8 mouse cellular contexts compared by ENCODE assay signal in the genomic region with DNA sequence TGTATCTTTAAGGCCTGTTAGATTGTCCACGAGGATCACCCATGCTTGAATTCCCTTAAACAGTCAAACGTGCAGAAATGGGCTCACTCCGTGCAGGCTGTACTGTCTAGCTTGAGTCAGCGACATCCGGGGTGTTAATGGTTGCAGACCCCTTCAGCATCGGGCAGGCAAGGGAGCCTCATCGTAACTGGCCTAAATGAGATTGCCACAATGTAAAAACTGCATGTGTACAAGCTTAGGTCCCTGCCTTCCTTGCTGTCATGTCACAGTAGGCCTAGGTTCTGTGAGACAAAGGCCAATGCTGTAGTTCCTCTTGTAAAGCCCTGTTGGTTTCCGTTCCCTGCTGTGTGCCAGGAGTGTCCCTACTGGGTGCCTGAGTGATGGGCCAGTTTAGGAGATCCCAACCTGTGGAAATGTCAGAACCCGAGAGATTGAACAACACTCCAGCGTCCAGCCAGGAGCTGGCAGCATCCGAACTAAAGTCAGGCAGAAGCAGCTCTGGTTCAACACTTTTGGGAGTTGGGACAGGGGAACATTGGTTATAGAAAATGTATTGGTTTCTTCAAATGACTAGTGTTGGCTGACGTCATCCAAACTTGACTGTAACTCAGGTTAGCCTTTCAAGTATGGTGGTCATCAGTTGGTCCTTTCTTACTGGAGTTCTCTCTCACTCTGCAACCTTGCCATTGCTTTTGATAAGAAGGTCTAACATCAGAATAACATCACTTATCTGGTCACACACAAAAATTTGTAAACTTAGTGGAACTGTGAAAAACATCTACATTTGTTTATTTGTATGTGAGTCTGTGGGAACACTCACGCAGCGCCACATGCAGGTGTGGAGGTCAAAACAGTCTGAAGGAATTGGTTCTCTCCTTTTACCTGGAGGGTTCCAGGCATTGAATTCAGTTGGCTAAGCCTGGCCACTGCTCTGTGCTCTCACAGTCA. TPM values are rescaled to one million over a fixed set of nuclear protein-coding genes. Genes with fewer than 3 reads are reported as not detected.
DNase-seq lines count a peak whose midpoint lies in the region; ATAC-seq lines count a peak whose summit lies in the region.

No protein-coding gene starts in this region.

- peak; percentile 58 for DNase-seq in layer of hippocampus, adult 11-12 months (ENCODE audit: low spot score)
- no peak for DNase-seq in layer of hippocampus, adult 18-20 months (ENCODE audit: low spot score in 2 of 2)
- DNase-seq in kidney, postnatal 36 days = peak; percentile 30 to 37
- no peak for DNase-seq in left cerebral cortex, postnatal 4 days

- H3K9me3 ChIP-seq in forebrain, embryonic 15.5 days = no peaks in the 10 kb centered on the region
- no peaks in the 10 kb centered on the region for H3K9me3 ChIP-seq in stomach, embryonic 14.5 days (ENCODE audit: control insufficient read depth, low read depth, low read length)

- WGBS in forebrain, embryonic 15.5 days = 24% methylated on average over 14 of the region's 14 CpGs
- WGBS in stomach, embryonic 14.5 days = 28% methylated on average over 14 of the region's 14 CpGs

- H3K9ac ChIP-seq in forebrain, embryonic 15.5 days (replicated peaks) = peak overlapping the region; percentile 97
- peak overlapping the region; percentile 74 for H3K9ac ChIP-seq in stomach, embryonic 14.5 days (replicated peaks; ENCODE audit: low read depth, low read length)

- peak overlapping the region; percentile 82 for H3K4me2 ChIP-seq in forebrain, embryonic 15.5 days (replicated peaks)
- H3K4me2 ChIP-seq in stomach, embryonic 14.5 days (replicated peaks; ENCODE audit: low read depth, low read length) = peak overlapping the region; percentile 78

- intact Hi-C loops in left cerebral cortex, postnatal 4 days (cut with DNase I) = loop anchor here (10.0 kb wide), 1 partner anchor 94 kb away; the partner anchor contains the start of gene Trim47

- H3K27ac ChIP-seq in forebrain, embryonic 15.5 days (replicated peaks) = peak overlapping the region; percentile 100
- peak overlapping the region; percentile 99 for H3K27ac ChIP-seq in stomach, embryonic 14.5 days (ENCODE audit: low read length)

- H3K4me3 ChIP-seq in forebrain, embryonic 15.5 days = peak overlapping the region; percentile 85
- H3K4me3 ChIP-seq in stomach, embryonic 14.5 days (ENCODE audit: low read depth, low read length) = peak overlapping the region; percentile 46

- no peaks in the 10 kb centered on the region for H3K27me3 ChIP-seq in forebrain, embryonic 15.5 days
- H3K27me3 ChIP-seq in stomach, embryonic 14.5 days (ENCODE audit: control insufficient read depth, insufficient read depth, low read length) = no peaks in the 10 kb centered on the region

- peak; percentile 14 for ATAC-seq in activated CD4-positive, CD25-positive, alpha-beta regulatory T cell, adult 4 months
- peak; percentile 26 for ATAC-seq in forebrain, embryonic 15.5 days (replicated peaks)
- ATAC-seq in megakaryocyte progenitor cell, adult 5-6 weeks (replicated peaks; ENCODE audit: poor library complexity) = peak; percentile 22
- no peak; the same call in 1 of the 2 replicates for ATAC-seq in stomach, embryonic 14.5 days (ENCODE audit: insufficient number of reproducible peaks, insufficient read depth, low FRiP score, low read depth)

- peaks cover 33% of the 10 kb centered on the region for H3K4me1 ChIP-seq in forebrain, embryonic 15.5 days
- peaks cover 4% of the 10 kb centered on the region; the same call in 1 of the 2 replicates for H3K4me1 ChIP-seq in stomach, embryonic 14.5 days (ENCODE audit: control insufficient read depth, insufficient read depth, low read length)

- H3K36me3 ChIP-seq in forebrain, embryonic 15.5 days = no peaks in the 10 kb centered on the region
- H3K36me3 ChIP-seq in stomach, embryonic 14.5 days (ENCODE audit: control insufficient read depth, insufficient read depth, low read length) = peaks cover 4% of the 10 kb centered on the region; the same call in 1 of the 2 replicates

RNA-seq across cellular contexts. Expression of gene Unk, which starts 1.1 kb away (rescaled TPM):
- 10 to 100 TPM; 20.6 to 23.1 TPM for total RNA-seq in layer of hippocampus, adult 18-20 months (2021)
- polyA plus RNA-seq in activated CD4-positive, CD25-positive, alpha-beta regulatory T cell, adult 4 months (2017; shearing (Covaris generic)) = 10 to 100 TPM; 10.4 to 12.3 TPM
- polyA plus RNA-seq in forebrain, embryonic 15.5 days (2015; fragmentation: Nextera tagmentation; extraction: Ambion mirVana) = 40.4 and 40.8 TPM in 2 replicates
- 13.7 and 15.3 TPM in 2 replicates for total RNA-seq in megakaryocyte progenitor cell, adult 5-6 weeks (2015)
- total RNA-seq in megakaryocyte progenitor cell, adult 5-6 weeks (2017) = 14.2 and 18.7 TPM in 2 replicates
- 29.2 and 31.6 TPM in 2 replicates for polyA plus RNA-seq in stomach, embryonic 14.5 days (2014; fragmentation: Nextera tagmentation; extraction: Ambion mirVana)
- 10 to 100 TPM; 38.8 to 42.9 TPM for total RNA-seq in left cerebral cortex, postnatal 4 days (2021)

RNA-seq across cellular contexts. Expression of gene H3f3b, which starts 3.4 kb away (rescaled TPM):
- 100 to 1,000 TPM; 267 to 281 TPM for total RNA-seq in layer of hippocampus, adult 18-20 months (2021)
- 1,000 to 10,000 TPM; 1,520 to 1,873 TPM for polyA plus RNA-seq in activated CD4-positive, CD25-positive, alpha-beta regulatory T cell, adult 4 months (2017; shearing (Covaris generic))
- 2,534 and 2,591 TPM in 2 replicates for polyA plus RNA-seq in forebrain, embryonic 15.5 days (2015; fragmentation: Nextera tagmentation; extraction: Ambion mirVana)
- 714 and 817 TPM in 2 replicates for total RNA-seq in megakaryocyte progenitor cell, adult 5-6 weeks (2015)
- 751 and 801 TPM in 2 replicates for total RNA-seq in megakaryocyte progenitor cell, adult 5-6 weeks (2017)
- polyA plus RNA-seq in stomach, embryonic 14.5 days (2014; fragmentation: Nextera tagmentation; extraction: Ambion mirVana) = 1,982 and 2,067 TPM in 2 replicates
- 100 to 1,000 TPM; 510 to 587 TPM for total RNA-seq in left cerebral cortex, postnatal 4 days (2021)

RNA-seq across cellular contexts. Expression of gene Galk1, which starts 18.7 kb away (rescaled TPM):
- total RNA-seq in layer of hippocampus, adult 18-20 months (2021) = 10 to 100 TPM; 11.7 to 14.1 TPM
- 10 to 100 TPM; 23.0 to 25.3 TPM for polyA plus RNA-seq in activated CD4-positive, CD25-positive, alpha-beta regulatory T cell, adult 4 months (2017; shearing (Covaris generic))
- polyA plus RNA-seq in forebrain, embryonic 15.5 days (2015; fragmentation: Nextera tagmentation; extraction: Ambion mirVana) = 58.9 and 64.2 TPM in 2 replicates
- total RNA-seq in megakaryocyte progenitor cell, adult 5-6 weeks (2015) = 29.4 and 29.8 TPM in 2 replicates
- total RNA-seq in megakaryocyte progenitor cell, adult 5-6 weeks (2017) = 46.5 and 52.7 TPM in 2 replicates
- polyA plus RNA-seq in stomach, embryonic 14.5 days (2014; fragmentation: Nextera tagmentation; extraction: Ambion mirVana) = 157 and 164 TPM in 2 replicates
- 10 to 100 TPM; 36.2 to 37.9 TPM for total RNA-seq in left cerebral cortex, postnatal 4 days (2021)

RNA-seq across cellular contexts. Expression of gene Unc13d, which starts 46.6 kb away (rescaled TPM):
- 1 to 10 TPM; 1.6 to 3.0 TPM for total RNA-seq in layer of hippocampus, adult 18-20 months (2021)
- 100 to 1,000 TPM in 1 of 2 experiments, 10 to 100 TPM in 1; 68.6 to 116 TPM for polyA plus RNA-seq in activated CD4-positive, CD25-positive, alpha-beta regulatory T cell, adult 4 months (2017; shearing (Covaris generic))
- polyA plus RNA-seq in forebrain, embryonic 15.5 days (2015; fragmentation: Nextera tagmentation; extraction: Ambion mirVana) = 0.70 and 0.80 TPM in 2 replicates
- 13.6 and 15.8 TPM in 2 replicates for total RNA-seq in megakaryocyte progenitor cell, adult 5-6 weeks (2015)
- total RNA-seq in megakaryocyte progenitor cell, adult 5-6 weeks (2017) = 15.5 and 26.1 TPM in 2 replicates
- 3.7 and 4.7 TPM in 2 replicates for polyA plus RNA-seq in stomach, embryonic 14.5 days (2014; fragmentation: Nextera tagmentation; extraction: Ambion mirVana)
- total RNA-seq in left cerebral cortex, postnatal 4 days (2021) = 1 to 10 TPM in 1 of 2 experiments, under 1 TPM in 1; 0.56 to 1.2 TPM

RNA-seq across cellular contexts. Expression of gene Wbp2, which starts 55.6 kb away (rescaled TPM):
- 100 to 1,000 TPM; 450 to 480 TPM for total RNA-seq in layer of hippocampus, adult 18-20 months (2021)
- polyA plus RNA-seq in activated CD4-positive, CD25-positive, alpha-beta regulatory T cell, adult 4 months (2017; shearing (Covaris generic)) = 100 to 1,000 TPM in 1 of 2 experiments, 10 to 100 TPM in 1; 85.4 to 142 TPM
- 138 and 144 TPM in 2 replicates for polyA plus RNA-seq in forebrain, embryonic 15.5 days (2015; fragmentation: Nextera tagmentation; extraction: Ambion mirVana)
- 42.4 and 56.5 TPM in 2 replicates for total RNA-seq in megakaryocyte progenitor cell, adult 5-6 weeks (2015)
- 15.6 and 22.8 TPM in 2 replicates for total RNA-seq in megakaryocyte progenitor cell, adult 5-6 weeks (2017)
- polyA plus RNA-seq in stomach, embryonic 14.5 days (2014; fragmentation: Nextera tagmentation; extraction: Ambion mirVana) = 74.0 and 82.4 TPM in 2 replicates
- 100 to 1,000 TPM; 171 to 176 TPM for total RNA-seq in left cerebral cortex, postnatal 4 days (2021)

Comparison
In these comparisons a context has a peak if more than half of its experiments do, and no peak if none do; other contexts are left out.
1. DNase-seq: peak in layer of hippocampus, adult 11-12 months (single experiment) and kidney, postnatal 36 days (2 of 2); none in layer of hippocampus, adult 18-20 months (0 of 2) and left cerebral cortex, postnatal 4 days (single experiment).